Mouse (Mus musculus) kidney, postnatal 0 days (tissue): ENCODE measurements around the gene Slc36a3. TPM values are rescaled to one million over a fixed set of nuclear protein-coding genes. Genes with fewer than 3 reads are reported as not detected.
A peak's percentile ranks its signal among the peaks of the same experiment; 100 is the strongest.
"Not testable (repeated sequence)": the region's sequence is repeated elsewhere in the genome, so short reads cannot be mapped to it uniquely, and the experiment has no call there.

Experiments
- ATAC-seq: fragments of 200-750 bp; cut with Nextera tagmentation; replicated peaks from 2 replicates; pipeline ENCODE4 v1.8.0; 2017; ENCODE audit warnings: low read depth, moderate number of reproducible peaks, moderate TSS enrichment, moderate library complexity; ENCODE audit not compliant: low FRiP score
- DNase-seq: peaks from one replicate; pipeline ENCODE4 v3.0.0-alpha.2; 2016; ENCODE audit warnings: low spot score
- H3K27ac ChIP-seq: fragments of 300-500 bp; sonication (generic); 2 replicates; pipeline ENCODE4 v1.5.1; 2014; ENCODE audit warnings: mild to moderate bottlenecking
- H3K27me3 ChIP-seq: fragments of 300-500 bp; sonication (generic); 2 replicates; pipeline ENCODE4 v1.6.1; 2014; ENCODE audit warnings: low read length, mixed read lengths; ENCODE audit not compliant: insufficient read depth
- H3K36me3 ChIP-seq: fragments of 300-500 bp; sonication (generic); 2 replicates; pipeline ENCODE4 v1.6.1; 2014; ENCODE audit warnings: low read length, mixed read lengths; ENCODE audit not compliant: insufficient read depth
- H3K4me1 ChIP-seq: fragments of 300-500 bp; sonication (generic); replicated peaks from 2 replicates; pipeline ENCODE4 v1.6.1; 2014; ENCODE audit warnings: antibody characterized with exemption, low read length, mixed read lengths; ENCODE audit not compliant: insufficient read depth
- H3K4me2 ChIP-seq: fragments of 300-500 bp; sonication (generic); 2 replicates; pipeline ENCODE4 v1.6.1; 2014; ENCODE audit warnings: mild to moderate bottlenecking, low read length, moderate library complexity, mixed read lengths
- H3K4me3 ChIP-seq: fragments of 300-500 bp; sonication (generic); replicated peaks from 2 replicates; pipeline ENCODE4 v1.5.1; 2014; ENCODE audit warnings: low read depth, low read length
- H3K9ac ChIP-seq: fragments of 300-500 bp; sonication (generic); 2 replicates; pipeline ENCODE4 v1.6.1; 2014; ENCODE audit warnings: low read depth, low read length
- H3K9me3 ChIP-seq: fragments of 300-500 bp; sonication (generic); replicated peaks from 2 replicates; pipeline ENCODE4 v1.6.1; 2016; ENCODE audit warnings: low read length, inconsistent platforms, mixed read lengths
- CTCF ChIP-seq: IDR thresholded peaks from 2 replicates; pipeline ENCODE4 v1.5.1; 2016; ENCODE audit warnings: antibody characterized with exemption, low read depth, mild to moderate bottlenecking, moderate library complexity
- WGBS: fragments of 180-500 bp; shearing (Covaris S2); extraction: QIAGEN DNeasy Blood & Tissue Kit; methylation state at CpG from one replicate; pipeline ENCODE4 v1.1.7; 2014; 5-methylcytosine and 5-hydroxymethylcytosine counted together
- polyA plus RNA-seq: library from polyadenylated mRNA; unstranded; fragments of >200 nt; fragmentation: Nextera tagmentation; extraction: Ambion mirVana; gene quantifications from 2 replicates; pipeline ENCODE4 v1.2.1, GENCODE M21; 2015

Gene Slc36a3
- polyA plus RNA-seq, 1 experiment from 2014 or later: not detected

GRCm38 (mm10) chr11:55098189-55098915, 53.2 kb downstream of the Slc36a3 start:
- ATAC-seq: no peak
- H3K4me3 ChIP-seq: peak overlapping the region; percentile 43
- no peak for TF ChIP-seq CTCF
- H3K4me2 ChIP-seq: peak overlapping the region; percentile 67
- H3K4me1 ChIP-seq: peaks cover 10% of the 10 kb centered on the region; the same call in 1 of the 2 replicates
- H3K9ac ChIP-seq: peak overlapping the region; percentile 58; the same call in 1 of the 2 replicates
- DNase-seq: peak; percentile 38
- WGBS: 10% methylated on average over 24 of the region's 24 CpGs
- H3K36me3 ChIP-seq: no peaks in the 10 kb centered on the region
- H3K9me3 ChIP-seq: no peaks in the 10 kb centered on the region
- 0 out of 2 replicates have a peak overlapping the region, but pooled peaks have one; percentile 43 for H3K27ac ChIP-seq
- H3K27me3 ChIP-seq: no peaks in the 10 kb centered on the region

- Histone ChIP-seq H3K36me3 (no peaks in the 10 kb centered on the region), H3K4me2 (peak within 1 kb of the TSS; percentile 67), H3K4me1 (peaks cover 10% of the 10 kb centered on the region; the same call in 1 of the 2 replicates), H3K27ac (peak within 1 kb of the TSS; percentile 83), H3K9me3 (no peaks in the 10 kb centered on the region), H3K9ac (peak within 1 kb of the TSS; percentile 58; the same call in 1 of the 2 replicates), H3K4me3 (peak within 1 kb of the TSS; percentile 43), H3K27me3 (no peaks in the 10 kb centered on the region)
- DNase-seq (peak; percentile 99), ATAC-seq (peak; percentile 97)
- 1% methylated on average over 45 of the region's 45 CpGs for WGBS
- TF ChIP-seq CTCF: no peak
Measured at GRCm38 (mm10) chr11:55097463-55098188, 53.9 kb downstream of the Slc36a3 start, which contains the start of gene Gm2a. Gene Gm2a (plus strand): TSS chr11:55098115.

GRCm38 (mm10) chr11:55096731-55097462, 54.6 kb downstream of the Slc36a3 start:
- Histone ChIP-seq H3K4me2 (peak overlapping the region; percentile 67), H3K9ac (no peak overlapping the region), H3K4me3 (peak overlapping the region; percentile 21), H3K27ac (peak overlapping the region; percentile 83), H3K9me3 (no peaks in the 10 kb centered on the region), H3K4me1 (peaks cover 10% of the 10 kb centered on the region; the same call in 1 of the 2 replicates), H3K36me3 (no peaks in the 10 kb centered on the region), H3K27me3 (no peaks in the 10 kb centered on the region)
- DNase-seq: no peak
- 26% methylated on average over 11 of the region's 11 CpGs for WGBS
- ATAC-seq: no peak
- no peak for TF ChIP-seq CTCF

GRCm38 (mm10) chr11:55096296-55096695, 55.2 kb downstream of the Slc36a3 start:
- not testable (repeated sequence) for H3K4me3 ChIP-seq, H3K9ac ChIP-seq, H3K4me1 ChIP-seq, DNase-seq, H3K27ac ChIP-seq, H3K4me2 ChIP-seq, H3K9me3 ChIP-seq, H3K36me3 ChIP-seq, H3K27me3 ChIP-seq, ATAC-seq
- 70% methylated on average over 4 of the region's 4 CpGs for WGBS

GRCm38 (mm10) chr11:55093096-55093495, 58.4 kb downstream of the Slc36a3 start:
- 80% methylated on average over 7 of the region's 7 CpGs for WGBS
- no peaks in the 10 kb centered on the region for H3K9me3 ChIP-seq
- H3K27ac ChIP-seq: no peak overlapping the region
- H3K27me3 ChIP-seq: no peaks in the 10 kb centered on the region
- no peak for TF ChIP-seq CTCF
- peaks cover 4% of the 10 kb centered on the region; the same call in 1 of the 2 replicates for H3K4me1 ChIP-seq
- ATAC-seq (no peak), DNase-seq (no peak)
- no peak overlapping the region for H3K9ac ChIP-seq
- H3K36me3 ChIP-seq: no peaks in the 10 kb centered on the region
- no peak overlapping the region for H3K4me2 ChIP-seq
- no peak overlapping the region for H3K4me3 ChIP-seq

- no peak for DNase-seq
- TF ChIP-seq CTCF: no peak
- 82% methylated on average over 2 of the region's 2 CpGs for WGBS
Measured at GRCm38 (mm10) chr11:55089892-55090291, 61.6 kb downstream of the Slc36a3 start.

More at GRCm38 (mm10) chr11:55089892-55090291, 61.6 kb downstream of the Slc36a3 start:
- no peak overlapping the region for H3K9ac ChIP-seq
- H3K4me2 ChIP-seq: no peak overlapping the region
- no peaks in the 10 kb centered on the region for H3K36me3 ChIP-seq
- ATAC-seq: no peak
- H3K27me3 ChIP-seq: no peaks in the 10 kb centered on the region
- H3K9me3 ChIP-seq: no peaks in the 10 kb centered on the region
- no peaks in the 10 kb centered on the region for H3K4me1 ChIP-seq
- no peak overlapping the region for H3K27ac ChIP-seq
- H3K4me3 ChIP-seq: no peak overlapping the region
